Mouse (Mus musculus) heart, adult 11 months (tissue): ENCODE data around the gene Ifih1.

Experiments used
- DNase-seq: peaks from one replicate; pipeline ENCODE4 v3.0.0; 2022

The Ifih1 gene

DNA sequence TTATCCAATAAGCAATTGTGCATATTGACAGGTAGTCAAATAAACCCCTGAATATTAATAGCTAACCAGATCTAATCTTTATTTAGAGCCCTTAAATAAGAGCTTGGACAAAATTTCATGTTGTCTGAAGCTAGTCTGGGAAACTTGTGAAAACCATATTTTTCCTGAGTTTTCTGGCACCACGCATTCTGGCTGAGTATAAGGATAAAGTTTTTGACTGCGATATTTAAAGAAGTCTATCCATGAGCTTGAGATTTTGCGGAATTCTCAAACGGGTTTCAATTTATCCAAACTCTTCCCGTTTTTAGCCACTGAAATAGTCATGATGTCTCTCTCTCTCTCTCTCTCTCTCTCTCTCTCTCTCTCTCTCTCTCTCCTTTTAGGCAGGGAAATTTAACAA lies 98.0 kb downstream of the Ifih1 start:
- no peak for DNase-seq
